Mouse (Mus musculus) cerebellum, adult 2 months (tissue): ENCODE data around the gene Gtf2a1.

Experiments
- CTCF ChIP-seq: fragments of 200-500 bp; IDR thresholded peaks from 2 replicates; pipeline ENCODE4 v1.5.1; 2011; ENCODE audit warnings: low read depth, mild to moderate bottlenecking, control low read depth, low read length, moderate library complexity, borderline replicate concordance; ENCODE audit not compliant: insufficient read depth
- POLR2A ChIP-seq: fragments of 200-500 bp; IDR thresholded peaks from 2 replicates; pipeline ENCODE4 v1.6.1; 2011; ENCODE audit warnings: low read length, control low read depth, borderline replicate concordance; ENCODE audit not compliant: insufficient read depth

DNA sequence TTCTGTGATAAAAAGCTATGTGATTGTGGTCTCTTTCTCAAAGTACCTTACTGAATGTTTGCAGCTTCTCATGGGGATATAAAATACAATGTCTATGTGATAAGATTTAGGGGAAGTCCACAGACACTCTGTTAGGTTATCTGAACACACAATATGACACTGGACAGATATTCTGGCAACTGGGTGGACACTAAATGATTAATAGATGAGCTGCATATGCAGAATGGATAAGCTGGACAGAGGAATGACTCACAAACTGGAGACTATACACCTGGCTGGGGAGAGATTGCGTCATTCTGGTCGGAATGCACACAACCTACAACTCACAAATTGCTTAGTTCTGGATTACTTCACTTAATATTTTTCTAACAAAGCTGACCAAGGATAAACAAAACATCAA lies 10.6 kb downstream of the Gtf2a1 start:
- TF ChIP-seq POLR2A (no peak), CTCF (no peak)
